Mouse (Mus musculus): ENCODE results near the gene Akip1. TPM values are rescaled to one million over a fixed set of nuclear protein-coding genes. Genes with fewer than 3 reads are reported as not detected.

The Akip1 gene
- polyA plus RNA-seq (2012; rRNA removed): 19.0 and 19.3 TPM in 2 replicates

GRCm38 (mm10) chr7:109703190-109704015 is at the start of gene Akip1, which contains the start of gene St5:
TSS of gene Akip1 (plus strand) at chr7:109703690.
TSS of gene St5 (minus strand) at chr7:109703605.

GRCm38 (mm10) chr7:109723697-109724096 is 20.2 kb downstream of the Akip1 start, which contains the start of gene BC051019:
TSS of gene BC051019 (minus strand) at chr7:109723850.

GRCm38 (mm10) chr7:109731626-109732025 is 28.1 kb downstream of the Akip1 start, which contains the start of gene Ascl3:
TSS of gene Ascl3 (minus strand) at chr7:109731726.

GRCm38 (mm10) chr7:109752008-109752925 is 48.8 kb downstream of the Akip1 start, which contains the start of gene Tmem9b:
TSS of gene Tmem9b (minus strand) at chr7:109752875.

Other genes starting within 250 kb of the Akip1 start
- 0.16 and 0.22 TPM in 2 replicates for gene Trim66, start 195.6 kb upstream of the Akip1 start, polyA plus RNA-seq (2012; rRNA removed)
- gene Rpl27a, start 184.5 kb upstream of the Akip1 start, polyA plus RNA-seq (2012; rRNA removed): 696 and 814 TPM in 2 replicates
- gene St5, start 85 bp upstream of the Akip1 start, polyA plus RNA-seq (2012; rRNA removed): 21.3 and 39.9 TPM in 2 replicates
- gene BC051019, start 20.2 kb downstream of the Akip1 start, polyA plus RNA-seq (2012; rRNA removed): 0.10 TPM in 1 of 2 replicates, not detected in the other
- gene Ascl3, start 28.0 kb downstream of the Akip1 start, polyA plus RNA-seq (2012; rRNA removed): not detected in 2 replicates
- 23.5 and 27.3 TPM in 2 replicates for gene Tmem9b, start 49.2 kb downstream of the Akip1 start, polyA plus RNA-seq (2012; rRNA removed)
- gene Nrip3, start 78.3 kb downstream of the Akip1 start, polyA plus RNA-seq (2012; rRNA removed): 0.51 and 0.82 TPM in 2 replicates
- 1.2 and 1.7 TPM in 2 replicates for gene Scube2, start 162.0 kb downstream of the Akip1 start, polyA plus RNA-seq (2012; rRNA removed)

Measured in central nervous system, embryonic 11.5 days (tissue).